Mouse (Mus musculus): ENCODE results near the gene Hace1. TPM values are rescaled to one million over a fixed set of nuclear protein-coding genes. Genes with fewer than 3 reads are reported as not detected.
"Not testable (repeated sequence)": the region's sequence is repeated elsewhere in the genome, so short reads cannot be mapped to it uniquely, and the experiment has no call there.

The Hace1 gene
- 25.2 and 27.1 TPM in 2 replicates for polyA plus RNA-seq (2014; fragmentation: Nextera tagmentation; extraction: Ambion mirVana)

DNA sequence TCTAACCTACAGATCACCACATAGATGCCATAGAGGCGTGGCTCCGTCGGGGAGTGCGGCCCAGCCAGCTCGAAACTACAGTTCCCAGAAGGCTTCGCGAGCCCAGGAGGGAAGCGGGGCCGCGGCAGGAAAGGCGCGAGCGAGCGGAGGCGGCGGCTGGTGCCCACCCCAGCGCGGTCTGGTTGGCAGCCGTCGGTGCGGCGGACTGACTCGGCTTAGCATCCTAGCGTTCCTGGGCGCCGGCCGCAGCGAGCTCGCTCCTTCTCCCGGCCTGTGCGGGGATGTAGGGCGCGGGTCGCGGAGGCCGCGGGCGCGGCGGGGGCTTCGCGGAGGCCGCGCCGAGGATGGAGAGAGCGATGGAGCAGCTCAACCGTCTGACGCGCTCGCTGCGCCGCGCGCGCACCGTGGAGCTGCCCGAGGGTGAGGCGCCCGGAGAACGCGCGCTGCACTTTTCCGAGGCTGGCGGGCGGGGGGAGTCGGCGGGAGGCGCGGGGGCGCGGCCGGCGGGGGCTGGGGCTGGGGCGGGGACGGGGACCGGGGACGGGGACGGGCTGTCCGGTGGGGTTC, at the start of gene Hace1:
Hace1 (plus strand) TSS at position 99 of the 567 bp plus-strand sequence.
- DNase-seq (ENCODE audit: low spot score, missing footprints) (peak; percentile 99), ATAC-seq (ENCODE audit: low FRiP score) (peak; percentile 97)
- H3K27me3 ChIP-seq (ENCODE audit: control insufficient read depth, insufficient read depth, low read length), result no peaks in the 10 kb centered on the region
- under 1% methylated on average over 61 of the region's 79 CpGs for WGBS
- no peaks in the 10 kb centered on the region for H3K9me3 ChIP-seq (ENCODE audit: control insufficient read depth, low read length)
- H3K4me2 ChIP-seq, result peak within 1 kb of the TSS; percentile 50
- no peaks in the 10 kb centered on the region for H3K4me1 ChIP-seq (ENCODE audit: control insufficient read depth, insufficient read depth, low read length)
- peak within 1 kb of the TSS; percentile 91 for H3K27ac ChIP-seq (ENCODE audit: low read depth, low read length)
- peak within 1 kb of the TSS; percentile 80 for H3K4me3 ChIP-seq (ENCODE audit: low read depth, low read length)
- no peaks in the 10 kb centered on the region for H3K36me3 ChIP-seq (ENCODE audit: control insufficient read depth, insufficient read depth, low read length)
- peak within 1 kb of the TSS; percentile 87 for H3K9ac ChIP-seq (ENCODE audit: low read length)

GRCm38 (mm10) chr10:45537334-45537733, 40.3 kb upstream of the Hace1 start:
- not testable (repeated sequence) for H3K36me3 ChIP-seq (ENCODE audit: control insufficient read depth, insufficient read depth, low read length); H3K4me1 ChIP-seq (ENCODE audit: control insufficient read depth, insufficient read depth, low read length); H3K9me3 ChIP-seq (ENCODE audit: control insufficient read depth, low read length); H3K4me2 ChIP-seq; H3K27me3 ChIP-seq (ENCODE audit: control insufficient read depth, insufficient read depth, low read length); H3K9ac ChIP-seq (ENCODE audit: low read length); H3K4me3 ChIP-seq (ENCODE audit: low read depth, low read length); DNase-seq (ENCODE audit: low spot score, missing footprints); H3K27ac ChIP-seq (ENCODE audit: low read depth, low read length); ATAC-seq (ENCODE audit: low FRiP score)
- 94% methylated on average over 16 of the region's 16 CpGs for WGBS

- ATAC-seq (ENCODE audit: low FRiP score), result no peak
- no peak overlapping the region for H3K4me3 ChIP-seq (ENCODE audit: low read depth, low read length)
- WGBS, result 55% methylated on average over 2 of the region's 2 CpGs
Observed at GRCm38 (mm10) chr10:45542726-45543125, 34.9 kb upstream of the Hace1 start.

DNA sequence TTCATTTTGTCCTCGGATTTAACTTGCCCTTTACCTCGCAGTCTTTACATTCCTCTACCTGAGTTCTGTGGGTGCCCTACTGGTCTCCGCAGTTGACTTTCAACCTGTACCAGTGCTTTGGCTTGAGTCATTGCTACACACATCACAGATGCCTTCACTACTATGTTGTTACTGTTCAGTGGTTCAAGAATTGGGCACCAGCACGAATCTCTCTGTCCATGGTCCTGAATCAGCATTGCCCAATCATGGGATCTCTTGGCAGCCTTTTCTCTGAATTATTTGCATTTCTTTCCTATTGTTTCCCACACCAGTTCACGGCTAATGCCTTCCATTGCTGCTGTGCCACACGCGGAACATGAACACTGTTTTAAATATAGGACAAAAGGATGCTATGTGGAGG, 30.8 kb upstream of the Hace1 start:
- ATAC-seq (ENCODE audit: low FRiP score) (no peak), DNase-seq (ENCODE audit: low spot score, missing footprints) (peak; percentile 91)
- Histone ChIP-seq H3K9ac (ENCODE audit: low read length) (no peak overlapping the region), H3K27ac (ENCODE audit: low read depth, low read length) (no peak overlapping the region), H3K27me3 (ENCODE audit: control insufficient read depth, insufficient read depth, low read length) (no peaks in the 10 kb centered on the region), H3K4me2 (no peak overlapping the region), H3K4me1 (ENCODE audit: control insufficient read depth, insufficient read depth, low read length) (no peaks in the 10 kb centered on the region), H3K36me3 (ENCODE audit: control insufficient read depth, insufficient read depth, low read length) (no peaks in the 10 kb centered on the region), H3K4me3 (ENCODE audit: low read depth, low read length) (no peak overlapping the region), H3K9me3 (ENCODE audit: control insufficient read depth, low read length) (peaks cover 7% of the 10 kb centered on the region; the same call in 1 of the 2 replicates)
- WGBS, result 37% methylated on average over 7 of the region's 7 CpGs

More at GRCm38 (mm10) chr10:45542726-45543125, 34.9 kb upstream of the Hace1 start:
- no peaks in the 10 kb centered on the region for H3K9me3 ChIP-seq (ENCODE audit: control insufficient read depth, low read length)
- no peaks in the 10 kb centered on the region for H3K27me3 ChIP-seq (ENCODE audit: control insufficient read depth, insufficient read depth, low read length)
- H3K27ac ChIP-seq (ENCODE audit: low read depth, low read length), result no peak overlapping the region
- no peak overlapping the region for H3K4me2 ChIP-seq
- DNase-seq (ENCODE audit: low spot score, missing footprints), result no peak
- H3K4me1 ChIP-seq (ENCODE audit: control insufficient read depth, insufficient read depth, low read length), result no peaks in the 10 kb centered on the region
- no peaks in the 10 kb centered on the region for H3K36me3 ChIP-seq (ENCODE audit: control insufficient read depth, insufficient read depth, low read length)
- H3K9ac ChIP-seq (ENCODE audit: low read length), result no peak overlapping the region

DNA sequence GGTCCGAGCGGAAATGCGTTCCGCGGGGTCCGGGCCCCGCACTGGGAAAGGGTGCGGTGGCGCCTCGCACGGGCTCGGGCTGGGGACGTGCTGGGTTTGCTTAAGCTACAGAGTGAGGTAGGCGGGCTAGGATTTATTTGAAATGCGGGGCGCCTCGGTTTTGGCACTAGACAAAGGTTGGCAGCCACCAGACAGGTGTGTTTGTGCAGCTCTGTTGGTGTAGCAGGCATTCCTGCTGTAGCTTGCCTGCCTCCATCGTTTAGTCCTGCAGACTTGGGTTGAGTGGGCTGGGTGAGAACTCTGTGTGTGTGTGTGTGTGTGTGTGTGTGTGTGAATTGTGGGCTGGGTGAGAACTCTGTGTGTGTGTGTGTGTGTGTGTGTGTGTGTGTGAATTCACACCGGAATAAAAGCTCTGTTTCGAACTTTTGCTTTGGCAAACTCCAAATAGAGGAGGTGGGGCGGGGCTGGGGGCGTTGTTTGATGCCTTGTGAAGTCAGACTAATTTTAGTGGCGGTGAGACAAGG, 731 bp downstream of the Hace1 start:
- WGBS, result under 1% methylated on average over 23 of the region's 23 CpGs
- Histone ChIP-seq H3K27ac (ENCODE audit: low read depth, low read length) (peak overlapping the region; percentile 91), H3K9me3 (ENCODE audit: control insufficient read depth, low read length) (no peaks in the 10 kb centered on the region), H3K36me3 (ENCODE audit: control insufficient read depth, insufficient read depth, low read length) (no peaks in the 10 kb centered on the region), H3K4me1 (ENCODE audit: control insufficient read depth, insufficient read depth, low read length) (no peaks in the 10 kb centered on the region), H3K27me3 (ENCODE audit: control insufficient read depth, insufficient read depth, low read length) (no peaks in the 10 kb centered on the region), H3K4me3 (ENCODE audit: low read depth, low read length) (peak overlapping the region; percentile 80), H3K9ac (ENCODE audit: low read length) (peak overlapping the region; percentile 87), H3K4me2 (peak overlapping the region; percentile 50)
- peak; percentile 89 for ATAC-seq (ENCODE audit: low FRiP score)
- DNase-seq (ENCODE audit: low spot score, missing footprints), result peak; percentile 95

DNA sequence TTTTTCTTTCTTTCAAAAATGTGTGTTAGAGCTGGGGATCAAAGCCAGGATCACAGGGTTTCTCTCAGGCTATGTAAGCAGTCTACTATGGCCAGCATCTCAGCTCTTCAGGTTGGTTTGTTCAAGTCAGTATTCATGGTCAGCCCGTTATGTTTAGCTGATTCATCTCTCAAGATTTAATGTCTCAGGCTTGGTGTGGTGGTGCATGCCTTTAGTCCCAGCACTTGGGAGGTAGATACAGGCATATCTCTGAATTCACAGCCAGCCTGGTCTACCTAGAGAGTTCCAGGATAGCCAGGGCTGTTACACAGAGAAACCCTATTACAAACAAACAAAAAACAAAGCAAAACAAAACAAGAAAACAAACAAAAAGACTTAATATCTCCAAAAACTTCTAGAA, 5.7 kb downstream of the Hace1 start:
- Histone ChIP-seq H3K4me3 (ENCODE audit: low read depth, low read length) (no peak overlapping the region), H3K9ac (ENCODE audit: low read length) (no peak overlapping the region), H3K4me2 (no peak overlapping the region), H3K36me3 (ENCODE audit: control insufficient read depth, insufficient read depth, low read length) (no peaks in the 10 kb centered on the region), H3K4me1 (ENCODE audit: control insufficient read depth, insufficient read depth, low read length) (no peaks in the 10 kb centered on the region), H3K27me3 (ENCODE audit: control insufficient read depth, insufficient read depth, low read length) (no peaks in the 10 kb centered on the region), H3K27ac (ENCODE audit: low read depth, low read length) (no peak overlapping the region), H3K9me3 (ENCODE audit: control insufficient read depth, low read length) (no peaks in the 10 kb centered on the region)
- DNase-seq (ENCODE audit: low spot score, missing footprints), result no peak
- 88% methylated on average over 1 of the region's 1 CpGs for WGBS
- no peak for ATAC-seq (ENCODE audit: low FRiP score)

DNA sequence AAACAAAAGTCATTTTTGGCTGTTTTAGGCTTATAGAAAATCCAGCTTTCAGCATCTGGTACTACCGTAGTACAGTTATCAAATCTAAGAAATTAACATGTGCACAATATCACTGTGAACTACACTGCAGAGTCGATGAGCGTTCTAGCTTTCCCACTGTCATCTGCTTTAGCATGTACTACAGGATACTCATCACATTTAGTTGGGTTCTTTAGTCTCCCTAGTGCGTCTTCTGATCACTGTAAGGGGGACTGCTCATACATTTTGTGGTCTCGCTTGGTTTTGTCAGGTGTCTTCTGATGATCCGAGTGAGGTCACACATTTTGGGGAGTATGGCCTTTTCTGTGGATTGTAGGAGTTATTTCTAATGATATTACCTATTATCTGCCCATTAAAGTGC, 6.2 kb downstream of the Hace1 start:
- Histone ChIP-seq H3K27ac (ENCODE audit: low read depth, low read length) (no peak overlapping the region; the same call in 1 of the 2 replicates), H3K4me2 (no peak overlapping the region), H3K9me3 (ENCODE audit: control insufficient read depth, low read length) (no peaks in the 10 kb centered on the region), H3K9ac (ENCODE audit: low read length) (no peak overlapping the region), H3K4me1 (ENCODE audit: control insufficient read depth, insufficient read depth, low read length) (no peaks in the 10 kb centered on the region), H3K36me3 (ENCODE audit: control insufficient read depth, insufficient read depth, low read length) (no peaks in the 10 kb centered on the region), H3K4me3 (ENCODE audit: low read depth, low read length) (no peak overlapping the region), H3K27me3 (ENCODE audit: control insufficient read depth, insufficient read depth, low read length) (no peaks in the 10 kb centered on the region)
- WGBS, result 95% methylated on average over 6 of the region's 6 CpGs
- ATAC-seq (ENCODE audit: low FRiP score) (no peak), DNase-seq (ENCODE audit: low spot score, missing footprints) (no peak)

GRCm38 (mm10) chr10:45584311-45585102, 6.9 kb downstream of the Hace1 start:
- H3K9ac ChIP-seq (ENCODE audit: low read length), result no peak overlapping the region
- ATAC-seq (ENCODE audit: low FRiP score) (0 out of 2 replicates have a peak, but pooled peaks have one; percentile 33), DNase-seq (ENCODE audit: low spot score, missing footprints) (no peak)
- no peaks in the 10 kb centered on the region for H3K4me1 ChIP-seq (ENCODE audit: control insufficient read depth, insufficient read depth, low read length)
- H3K4me3 ChIP-seq (ENCODE audit: low read depth, low read length), result no peak overlapping the region
- H3K27me3 ChIP-seq (ENCODE audit: control insufficient read depth, insufficient read depth, low read length), result no peaks in the 10 kb centered on the region
- WGBS, result 88% methylated on average over 12 of the region's 12 CpGs
- H3K9me3 ChIP-seq (ENCODE audit: control insufficient read depth, low read length), result no peaks in the 10 kb centered on the region
- H3K27ac ChIP-seq (ENCODE audit: low read depth, low read length), result no peak overlapping the region
- no peaks in the 10 kb centered on the region for H3K36me3 ChIP-seq (ENCODE audit: control insufficient read depth, insufficient read depth, low read length)
- no peak overlapping the region for H3K4me2 ChIP-seq

GRCm38 (mm10) chr10:45605853-45606252, 28.2 kb downstream of the Hace1 start:
- H3K27ac ChIP-seq (ENCODE audit: low read depth, low read length), result no peak overlapping the region
- DNase-seq (ENCODE audit: low spot score, missing footprints), result no peak
- H3K9me3 ChIP-seq (ENCODE audit: control insufficient read depth, low read length), result no peaks in the 10 kb centered on the region
- no peak for ATAC-seq (ENCODE audit: low FRiP score)
- no peaks in the 10 kb centered on the region for H3K27me3 ChIP-seq (ENCODE audit: control insufficient read depth, insufficient read depth, low read length)
- H3K9ac ChIP-seq (ENCODE audit: low read length), result no peak overlapping the region
- no peaks in the 10 kb centered on the region for H3K4me1 ChIP-seq (ENCODE audit: control insufficient read depth, insufficient read depth, low read length)
- no peak overlapping the region for H3K4me2 ChIP-seq
- H3K36me3 ChIP-seq (ENCODE audit: control insufficient read depth, insufficient read depth, low read length), result 0 out of 2 replicates have a peak, but pooled peaks cover 2% of the 10 kb centered on the region
- H3K4me3 ChIP-seq (ENCODE audit: low read depth, low read length), result no peak overlapping the region
- WGBS, result 77% methylated on average over 3 of the region's 3 CpGs

All from midbrain, embryonic 11.5 days (tissue).